Mouse (Mus musculus): Measurements from ENCODE around the gene Muc4. TPM values are rescaled to one million over a fixed set of nuclear protein-coding genes. Genes with fewer than 3 reads are reported as not detected.

The Muc4 gene
- polyA plus RNA-seq, 2 experiments, result 0.04 TPM; not detected in 1

DNA sequence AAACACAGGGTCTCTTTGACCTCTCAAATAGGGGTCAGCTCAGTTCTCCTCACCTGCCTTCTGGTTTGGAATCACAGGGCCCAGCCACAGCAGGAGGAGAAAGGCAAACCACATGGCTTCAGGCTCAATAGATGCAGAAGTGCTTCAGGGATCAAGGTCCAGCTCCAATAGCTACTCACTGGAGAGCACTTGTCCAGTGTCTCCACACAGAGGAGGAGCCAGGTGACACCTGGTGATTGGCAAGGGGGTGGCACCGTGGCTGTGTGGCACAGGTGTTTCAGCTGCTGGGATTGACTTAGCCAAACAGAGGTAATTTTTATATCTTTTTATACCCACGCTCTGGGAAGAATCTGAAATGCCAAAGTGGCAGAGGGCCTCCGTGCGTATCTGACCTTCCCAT lies 74.6 kb downstream of the Muc4 start, which contains the start of gene Smbd1:
Gene Smbd1, minus strand, starts transcription at position 157 of the 400 bp plus-strand sequence.
- no peak for TF ChIP-seq POLR2A (IDR thresholded peaks at IDR 0.05; ENCODE audit: borderline replicate concordance, extremely low read depth, insufficient read depth, insufficient read length)
- Histone ChIP-seq H3K4me3 (replicated peaks; ENCODE audit: low read length) (no peak within 1 kb of the TSS), H3K9ac (ENCODE audit: low read depth, low read length, severe bottlenecking) (no peak within 1 kb of the TSS), H3K36me3 (ENCODE audit: control insufficient read depth, insufficient read depth, low read length) (no peaks in the 10 kb centered on the region), H3K9me3 (ENCODE audit: control insufficient read depth, low read length) (no peaks in the 10 kb centered on the region), H3K27me3 (ENCODE audit: control insufficient read depth, insufficient read depth, low read length) (no peaks in the 10 kb centered on the region), H3K27ac (replicated peaks; ENCODE audit: low read depth, low read length) (no peak within 1 kb of the TSS), H3K4me1 (ENCODE audit: control insufficient read depth, insufficient read depth, low read length) (peaks cover 5% of the 10 kb centered on the region), H3K4me2 (replicated peaks; ENCODE audit: low read depth, low read length, severe bottlenecking) (no peak within 1 kb of the TSS)
- ATAC-seq (ENCODE audit: low FRiP score, low read depth) (no peak), DNase-seq (ENCODE audit: low spot score) (no peak)
- WGBS, result 78% methylated on average over 4 of the region's 4 CpGs

GRCm38 (mm10) chr16:32812888-32813361 lies 77.2 kb downstream of the Muc4 start:
- Histone ChIP-seq H3K9me3 (ENCODE audit: control insufficient read depth, low read length) (no peaks in the 10 kb centered on the region), H3K4me1 (ENCODE audit: control insufficient read depth, insufficient read depth, low read length) (peaks cover 10% of the 10 kb centered on the region), H3K9ac (ENCODE audit: low read depth, low read length, severe bottlenecking) (no peak overlapping the region), H3K27me3 (ENCODE audit: control insufficient read depth, insufficient read depth, low read length) (no peaks in the 10 kb centered on the region), H3K36me3 (ENCODE audit: control insufficient read depth, insufficient read depth, low read length) (no peaks in the 10 kb centered on the region), H3K27ac (replicated peaks; ENCODE audit: low read depth, low read length) (no peak overlapping the region), H3K4me3 (replicated peaks; ENCODE audit: low read length) (no peak overlapping the region), H3K4me2 (replicated peaks; ENCODE audit: low read depth, low read length, severe bottlenecking) (no peak overlapping the region; the same call in 1 of the 2 replicates)
- ATAC-seq (ENCODE audit: low FRiP score, low read depth) (peak; percentile 64; the same call in 1 of the 2 replicates), DNase-seq (ENCODE audit: low spot score) (peak; percentile 89)
- no peak for TF ChIP-seq POLR2A (IDR thresholded peaks at IDR 0.05; ENCODE audit: borderline replicate concordance, extremely low read depth, insufficient read depth, insufficient read length)
- WGBS, result 2% methylated on average over 9 of the region's 9 CpGs

DNA sequence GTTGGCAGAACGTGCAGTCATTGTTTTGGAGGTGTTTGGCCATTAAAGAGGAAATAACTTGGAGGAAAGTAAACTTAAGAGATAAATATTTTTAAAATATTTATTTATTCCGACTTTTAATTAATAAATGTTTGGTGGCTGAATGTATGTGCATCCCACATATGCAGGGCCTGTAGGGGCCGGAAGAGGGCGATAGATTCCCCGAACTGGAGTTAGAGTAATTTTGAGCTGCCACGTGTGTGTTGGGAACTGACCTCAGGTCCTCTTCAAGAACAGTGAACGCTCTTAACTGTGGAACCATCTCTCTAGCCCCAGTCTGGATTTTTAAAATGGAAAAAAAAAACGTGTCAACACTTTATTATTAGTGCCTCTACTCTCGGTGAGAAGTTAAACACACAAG lies 77.7 kb downstream of the Muc4 start:
- ATAC-seq (ENCODE audit: low FRiP score, low read depth), result no peak
- no peak for TF ChIP-seq POLR2A (IDR thresholded peaks at IDR 0.05; ENCODE audit: borderline replicate concordance, extremely low read depth, insufficient read depth, insufficient read length)
- WGBS, result 49% methylated on average over 9 of the region's 9 CpGs

GRCm38 (mm10) chr16:32813771-32814170 lies 78.1 kb downstream of the Muc4 start:
- Histone ChIP-seq H3K27ac (replicated peaks; ENCODE audit: low read depth, low read length) (no peak overlapping the region), H3K9me3 (ENCODE audit: control insufficient read depth, low read length) (no peaks in the 10 kb centered on the region), H3K4me3 (replicated peaks; ENCODE audit: low read length) (no peak overlapping the region), H3K4me1 (ENCODE audit: control insufficient read depth, insufficient read depth, low read length) (peaks cover 10% of the 10 kb centered on the region), H3K36me3 (ENCODE audit: control insufficient read depth, insufficient read depth, low read length) (no peaks in the 10 kb centered on the region), H3K27me3 (ENCODE audit: control insufficient read depth, insufficient read depth, low read length) (no peaks in the 10 kb centered on the region), H3K9ac (ENCODE audit: low read depth, low read length, severe bottlenecking) (no peak overlapping the region), H3K4me2 (replicated peaks; ENCODE audit: low read depth, low read length, severe bottlenecking) (no peak overlapping the region)
- WGBS, result 65% methylated on average over 3 of the region's 3 CpGs
- DNase-seq (ENCODE audit: low spot score), result no peak
- no peak for TF ChIP-seq POLR2A (IDR thresholded peaks at IDR 0.05; ENCODE audit: borderline replicate concordance, extremely low read depth, insufficient read depth, insufficient read length)
- ATAC-seq (ENCODE audit: low FRiP score, low read depth), result no peak

More for the DNA sequence above, 77.7 kb downstream of the Muc4 start:
- no peak for DNase-seq (ENCODE audit: low spot score)
- Histone ChIP-seq H3K9me3 (ENCODE audit: control insufficient read depth, low read length) (no peaks in the 10 kb centered on the region), H3K36me3 (ENCODE audit: control insufficient read depth, insufficient read depth, low read length) (no peaks in the 10 kb centered on the region), H3K9ac (ENCODE audit: low read depth, low read length, severe bottlenecking) (no peak overlapping the region), H3K4me1 (ENCODE audit: control insufficient read depth, insufficient read depth, low read length) (peaks cover 10% of the 10 kb centered on the region), H3K27ac (replicated peaks; ENCODE audit: low read depth, low read length) (no peak overlapping the region), H3K4me2 (replicated peaks; ENCODE audit: low read depth, low read length, severe bottlenecking) (no peak overlapping the region; the same call in 1 of the 2 replicates), H3K27me3 (ENCODE audit: control insufficient read depth, insufficient read depth, low read length) (no peaks in the 10 kb centered on the region), H3K4me3 (replicated peaks; ENCODE audit: low read length) (no peak overlapping the region)

DNA sequence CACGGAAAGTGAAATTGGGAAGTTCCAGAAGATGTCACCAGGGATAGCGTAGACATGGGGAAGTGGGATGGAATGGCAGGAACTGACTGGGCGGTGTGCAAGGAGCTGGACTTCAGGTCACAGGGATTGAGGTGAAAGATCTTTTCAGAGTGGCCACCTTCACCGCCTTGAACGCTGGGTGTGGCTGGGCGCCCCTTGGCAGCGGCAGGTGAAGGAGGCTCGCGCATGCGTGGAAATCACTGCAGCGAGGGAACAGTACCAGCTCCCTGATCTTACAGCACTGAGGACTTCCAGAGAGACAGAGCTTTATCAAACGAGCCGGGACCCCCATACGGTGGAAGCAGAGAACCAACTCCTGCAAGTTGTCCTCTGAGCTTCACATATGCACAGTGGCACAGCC lies 78.9 kb downstream of the Muc4 start:
- 25% methylated on average over 14 of the region's 14 CpGs for WGBS

More for the DNA sequence above, 78.9 kb downstream of the Muc4 start:
- H3K36me3 ChIP-seq (ENCODE audit: control insufficient read depth, insufficient read depth, low read length), result no peaks in the 10 kb centered on the region
- peak overlapping the region; percentile 19 for H3K4me3 ChIP-seq (replicated peaks; ENCODE audit: low read length)
- DNase-seq (ENCODE audit: low spot score), result no peak
- ATAC-seq (ENCODE audit: low FRiP score, low read depth), result no peak
- H3K9me3 ChIP-seq (ENCODE audit: control insufficient read depth, low read length), result no peaks in the 10 kb centered on the region
- no peak overlapping the region for H3K9ac ChIP-seq (ENCODE audit: low read depth, low read length, severe bottlenecking)
- H3K27me3 ChIP-seq (ENCODE audit: control insufficient read depth, insufficient read depth, low read length), result no peaks in the 10 kb centered on the region
- H3K4me2 ChIP-seq (replicated peaks; ENCODE audit: low read depth, low read length, severe bottlenecking), result peak overlapping the region; percentile 47
- no peak for TF ChIP-seq POLR2A (IDR thresholded peaks at IDR 0.05; ENCODE audit: borderline replicate concordance, extremely low read depth, insufficient read depth, insufficient read length)
- peaks cover 10% of the 10 kb centered on the region for H3K4me1 ChIP-seq (ENCODE audit: control insufficient read depth, insufficient read depth, low read length)
- H3K27ac ChIP-seq (replicated peaks; ENCODE audit: low read depth, low read length), result no peak overlapping the region
